Mouse (Mus musculus) layer of hippocampus, postnatal 25 days (tissue): ENCODE measurements around the gene Prpf39. TPM values are rescaled to one million over a fixed set of nuclear protein-coding genes. Genes with fewer than 3 reads are reported as not detected.

Source experiments
- DNase-seq, 2 experiments: peaks; one replicate each; pipeline ENCODE4 v3.0.0; 2022; ENCODE audit warnings: mixed read lengths in 2 of 2, low spot score in 1 of 2; ENCODE audit errors: extremely low spot score in 1 of 2
- total RNA-seq, 2 experiments: library from RNA; stranded (reverse); gene quantifications; 2 replicates each; pipeline ENCODE4 v1.2.3; 2021

Gene Prpf39
- total RNA-seq, 2 experiments from 2014 or later = 30.8 to 49.2 TPM

DNA sequence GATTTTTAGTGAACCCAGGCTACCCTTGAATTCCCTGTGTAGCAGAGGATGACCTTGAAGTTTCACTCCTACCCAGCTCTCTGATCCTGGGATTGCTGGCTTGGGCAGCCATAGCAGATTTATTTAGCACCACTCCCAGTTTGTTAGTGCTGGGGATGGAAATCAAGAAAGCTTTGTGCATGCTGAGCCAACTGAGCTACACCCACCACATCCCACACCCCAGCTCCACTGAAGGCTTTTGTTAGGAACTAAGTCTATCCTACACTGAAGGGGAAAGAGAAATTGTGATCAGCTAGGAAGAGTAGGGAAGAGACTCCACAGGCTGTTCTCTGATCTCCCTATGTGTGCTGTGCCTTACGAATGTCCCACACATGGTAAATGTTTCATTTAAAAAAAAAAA, 76.7 kb downstream of the Prpf39 start:
- no peak for DNase-seq

Other genes starting within 250 kb of the Prpf39 start
- 10 to 100 TPM; 11.9 to 14.5 TPM for gene Gm527, start 118.4 kb upstream of the Prpf39 start, total RNA-seq
- gene Klhl28, start 70.8 kb upstream of the Prpf39 start, total RNA-seq = 10 to 100 TPM; 22.4 to 23.3 TPM
- gene Togaram1, start 70.5 kb upstream of the Prpf39 start, total RNA-seq = 10 to 100 TPM; 49.9 to 52.4 TPM
- 100 to 1,000 TPM; 147 to 157 TPM for gene Fkbp3, start 37.7 kb downstream of the Prpf39 start, total RNA-seq
- 10 to 100 TPM in 1 of 2 experiments, 1 to 10 TPM in 1; 9.9 to 19.2 TPM for gene Fancm, start 39.3 kb downstream of the Prpf39 start, total RNA-seq
- gene Mis18bp1, start 136.3 kb downstream of the Prpf39 start, total RNA-seq = under 1 TPM; 0.59 to 0.71 TPM
- not detected for gene Wdr20rt, start 189.2 kb downstream of the Prpf39 start, total RNA-seq